Mouse (Mus musculus) heart, adult 18-20 months (tissue): ENCODE measurements around the gene Cnga2. TPM values are rescaled to one million over a fixed set of nuclear protein-coding genes. Genes with fewer than 3 reads are reported as not detected.

Source experiments
- DNase-seq, 2 experiments: peaks; one replicate each; pipeline ENCODE4 v3.0.0; 2021 to 2022; ENCODE audit warnings: mixed read lengths in 1 of 2
- long read RNA-seq, 2 experiments: library from polyadenylated mRNA; stranded (forward); transcript quantifications; one replicate each; pipeline ENCODE4 v2.0.0; 2021
- total RNA-seq, 2 experiments: library from RNA; stranded (reverse); gene quantifications; 2 replicates each; pipeline ENCODE4 v1.2.3; 2021

Cnga2 gene
- not detected for total RNA-seq
- long read RNA-seq, experiment 1: 0 reads
- long read RNA-seq, experiment 2: 0 reads

DNA sequence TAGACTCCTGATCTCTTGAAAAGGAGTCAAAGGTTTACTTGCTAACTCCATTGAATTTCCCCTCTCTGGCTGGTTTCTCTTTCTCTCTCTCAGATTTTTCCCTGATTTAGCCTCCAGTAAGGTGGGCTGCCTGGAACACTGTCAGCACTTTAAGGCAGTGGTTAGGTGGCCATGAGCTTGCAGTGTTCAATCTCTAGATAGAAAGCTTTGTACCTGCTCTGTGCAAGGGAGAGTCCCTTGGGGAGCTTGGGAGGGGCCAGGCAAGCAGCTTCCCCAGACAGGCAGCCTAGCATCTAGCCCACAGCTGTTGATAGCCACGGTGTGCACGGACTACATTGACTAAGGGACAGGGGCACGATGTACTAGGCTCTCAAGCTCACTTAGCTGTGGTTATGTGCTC lies at the start of gene Cnga2:
TSS of gene Cnga2 (plus strand) at position 301 of the 400 bp plus-strand sequence.
- DNase-seq: no peak

DNA sequence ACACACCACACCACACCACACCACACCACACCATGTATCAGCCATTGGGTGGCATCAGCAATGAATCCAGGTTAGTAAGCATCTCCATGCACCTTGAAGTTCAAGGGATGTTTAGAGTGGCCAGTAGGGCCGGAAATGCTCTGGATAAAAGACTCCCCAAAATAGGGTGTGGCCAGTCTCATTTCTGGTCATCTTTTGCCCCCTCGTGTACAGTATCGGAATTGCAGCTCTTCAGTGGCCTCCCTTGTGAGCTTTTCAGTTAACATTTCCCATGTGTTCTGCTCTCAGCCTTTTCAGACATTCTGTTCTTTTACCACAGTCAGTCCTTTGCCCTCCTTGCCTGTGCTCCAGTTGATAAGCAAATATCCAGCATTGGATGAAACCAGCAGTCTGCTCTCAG lies 45.0 kb upstream of the Cnga2 start:
- DNase-seq: peak; percentile 8 to 67

- no peak for DNase-seq
These were observed 33.3 kb upstream of the Cnga2 start for GRCm38 (mm10) chrX:71958366-71958765.

DNA sequence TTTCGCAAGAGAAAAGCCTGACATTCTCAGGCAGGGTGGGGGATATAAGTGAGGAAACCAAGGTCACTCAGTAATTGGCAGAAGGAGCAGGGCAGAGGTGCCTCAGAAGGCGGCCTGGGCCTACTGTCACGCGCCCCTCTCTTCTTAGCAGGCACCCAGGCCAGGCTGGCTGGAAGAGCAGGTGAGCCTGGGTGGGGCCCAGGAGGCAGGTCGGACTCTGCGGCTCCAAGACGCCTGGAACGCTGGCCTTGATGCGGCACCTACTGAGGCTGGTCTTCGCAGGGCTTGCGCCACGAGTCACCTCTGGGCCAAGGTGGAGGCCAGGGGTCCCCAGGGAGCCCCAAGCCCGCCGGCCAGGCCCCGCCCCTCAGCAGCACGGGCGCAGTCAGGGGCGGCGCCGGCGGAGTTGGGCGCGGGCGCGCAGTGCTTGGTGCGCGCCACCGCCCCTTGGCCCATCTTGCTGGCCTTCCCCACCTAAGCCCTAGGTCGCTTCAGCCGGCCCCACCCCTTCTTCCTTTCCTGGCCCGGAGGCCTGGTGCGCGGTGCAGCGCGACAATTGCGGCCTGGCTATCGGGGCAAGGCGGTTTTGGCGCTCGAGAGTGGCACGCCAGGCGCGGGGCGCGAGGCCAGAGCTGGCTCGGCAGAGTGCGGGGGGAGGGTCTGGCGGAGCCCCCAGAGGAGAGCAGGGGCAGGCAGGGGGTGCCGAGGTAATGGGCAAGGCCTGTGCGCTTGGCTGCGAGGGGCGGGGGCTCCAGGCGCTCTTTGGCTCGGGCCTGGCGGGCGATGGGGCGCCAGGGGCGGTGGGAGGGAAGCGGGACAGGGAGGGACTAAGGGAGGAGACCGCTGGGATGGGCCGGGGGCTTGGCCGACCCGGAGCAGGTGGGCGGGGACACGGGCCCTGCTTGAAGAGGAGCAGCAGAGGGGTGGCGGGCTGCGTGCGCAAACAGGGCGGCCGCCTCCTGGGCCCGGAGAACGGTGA lies 29.3 kb upstream of the Cnga2 start, which contains the start of gene Prrg3:
TSS of gene Prrg3 (plus strand) at position 552 of the 979 bp plus-strand sequence.
- DNase-seq: peak; percentile 33 to 43

- DNase-seq: no peak
These were observed 28.3 kb upstream of the Cnga2 start for GRCm38 (mm10) chrX:71963275-71963912.

- no peak for DNase-seq
These were observed 23.4 kb upstream of the Cnga2 start for GRCm38 (mm10) chrX:71968216-71968615.

DNA sequence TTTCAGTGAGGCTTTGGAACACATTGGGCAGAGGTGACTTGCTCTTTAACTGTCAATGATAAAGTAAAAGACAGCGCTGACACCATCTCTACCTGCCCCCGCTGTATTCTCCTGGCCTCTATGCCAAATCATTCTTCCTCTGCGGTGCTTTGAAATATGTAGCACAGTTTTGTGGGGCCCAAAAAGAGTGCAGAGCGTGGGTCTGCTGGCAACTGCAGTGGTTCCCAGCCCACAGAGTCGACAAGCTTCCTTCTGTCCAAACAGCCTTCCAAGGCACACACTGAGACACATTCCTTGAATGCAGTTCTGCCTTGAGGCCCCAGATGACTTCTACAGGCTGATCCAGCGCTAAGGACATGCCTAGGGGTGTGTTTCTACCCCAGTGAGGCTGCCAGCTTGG lies 22.8 kb upstream of the Cnga2 start:
- no peak for DNase-seq

DNA sequence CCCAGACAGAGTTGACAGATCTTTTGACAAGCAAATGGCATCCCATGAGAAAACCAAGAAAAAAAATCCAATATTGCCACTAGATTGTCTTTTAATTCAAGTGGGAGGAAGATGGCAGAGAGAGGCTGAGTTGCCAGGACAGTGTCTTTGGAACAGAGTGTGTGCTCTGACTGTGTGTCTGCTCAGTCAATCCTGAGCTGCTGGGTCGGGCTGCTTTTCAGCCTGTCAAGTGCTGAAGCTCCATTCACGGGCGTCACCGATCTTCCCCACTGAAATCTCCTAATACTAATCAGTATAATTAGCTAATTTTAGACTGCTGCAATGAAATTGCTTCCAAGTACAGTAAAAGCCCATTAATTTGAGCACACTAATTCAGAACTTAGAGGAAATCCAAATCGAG lies 20.3 kb upstream of the Cnga2 start:
- no peak for DNase-seq

DNA sequence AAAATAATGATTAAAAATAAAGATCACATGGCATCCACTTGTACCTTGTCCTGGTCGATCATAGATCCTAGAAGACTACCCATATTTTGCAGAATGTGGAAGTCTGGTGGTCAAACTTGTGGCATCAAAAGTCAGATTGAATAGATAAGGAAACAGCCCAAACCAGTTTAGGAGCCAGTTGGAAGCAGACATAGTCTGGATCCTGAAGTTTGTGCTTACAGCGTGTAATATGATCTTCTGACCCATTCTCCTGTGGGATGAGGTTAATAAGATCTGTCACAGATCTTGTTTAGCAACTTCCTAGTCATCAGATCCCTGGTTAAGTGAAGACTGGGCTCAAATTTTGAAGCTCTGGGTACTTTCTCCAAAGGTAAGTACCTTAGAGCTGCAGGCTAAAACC lies 19.0 kb upstream of the Cnga2 start, which contains the start of gene Fate1:
TSS of gene Fate1 (plus strand) at position 301 of the 400 bp plus-strand sequence.
- DNase-seq: no peak

DNA sequence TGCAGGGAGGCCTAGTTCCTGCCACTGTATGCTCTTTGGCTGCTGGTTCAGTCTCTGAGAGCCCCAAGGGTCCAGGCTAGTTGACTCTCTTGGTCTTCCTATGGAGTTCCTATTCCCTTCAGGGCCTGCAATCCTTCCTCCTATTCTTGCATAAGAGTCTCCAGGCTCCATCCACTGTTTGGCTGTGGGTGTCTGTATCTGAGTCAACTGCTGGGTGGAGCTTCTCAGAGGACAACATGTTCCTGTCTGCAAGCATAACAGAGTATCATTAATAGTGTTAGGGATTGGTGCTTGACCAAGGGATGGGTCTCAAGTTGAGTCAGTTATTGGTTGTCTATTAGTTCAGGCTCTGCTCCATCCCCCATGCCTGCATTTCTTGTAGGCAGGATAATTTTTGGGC lies 14.0 kb upstream of the Cnga2 start:
- DNase-seq: peak in 1 of 2 experiments; percentile 16

GRCm38 (mm10) chrX:71980443-71980842 lies 11.2 kb upstream of the Cnga2 start:
- peak in 1 of 2 experiments; percentile 23 for DNase-seq

- DNase-seq: no peak
These were observed 10.3 kb upstream of the Cnga2 start for GRCm38 (mm10) chrX:71981322-71981721.

GRCm38 (mm10) chrX:71983205-71983604 lies 8.4 kb upstream of the Cnga2 start:
- DNase-seq: no peak

- DNase-seq: peak in 1 of 2 experiments; percentile 46
These were observed 7.9 kb upstream of the Cnga2 start for GRCm38 (mm10) chrX:71983775-71984174.

DNA sequence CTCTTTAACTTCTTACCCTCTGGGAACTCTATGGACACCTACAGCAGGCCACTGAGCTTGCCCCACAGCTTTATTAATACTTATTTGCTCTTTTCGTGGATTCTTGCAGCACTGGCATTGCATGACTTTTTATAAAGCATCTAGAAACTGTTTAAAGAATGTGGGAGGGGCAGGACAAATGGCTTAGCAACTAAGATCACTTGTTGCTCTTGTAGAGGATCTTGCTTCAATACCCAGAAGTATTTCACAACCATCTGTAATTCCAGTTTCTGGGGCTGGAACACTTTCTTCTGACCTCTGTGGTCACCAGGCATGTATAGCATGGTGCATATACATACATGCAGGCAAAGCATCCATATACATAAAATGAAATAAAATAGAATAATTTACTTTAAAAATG lies 4.3 kb downstream of the Cnga2 start:
- no peak for DNase-seq

- no peak for DNase-seq
These were observed 18.3 kb downstream of the Cnga2 start for GRCm38 (mm10) chrX:72009930-72010329.

DNA sequence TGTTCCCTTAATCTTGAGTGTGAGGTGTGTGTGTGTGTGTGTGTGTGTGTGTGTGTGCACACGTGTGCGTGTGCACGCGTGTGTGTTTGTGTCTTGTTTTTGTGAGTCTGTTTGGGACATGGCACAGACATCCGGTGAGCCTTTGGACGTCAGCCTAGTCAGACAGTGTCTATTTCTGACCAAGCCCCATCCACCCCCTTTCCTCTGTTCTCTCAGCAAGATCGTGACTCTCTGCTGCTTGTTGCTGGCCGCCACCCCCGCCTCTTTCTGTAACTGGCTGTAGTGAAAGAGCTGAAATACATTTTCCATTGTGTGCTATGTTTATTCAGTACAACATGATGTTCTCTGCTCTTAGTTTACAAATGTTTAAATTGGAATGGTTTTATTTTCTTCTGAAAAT lies 20.6 kb downstream of the Cnga2 start:
- DNase-seq: peak; percentile 39 to 66

- DNase-seq: peak; percentile 34 to 73
These were observed 21.2 kb downstream of the Cnga2 start for GRCm38 (mm10) chrX:72012804-72013203.

DNA sequence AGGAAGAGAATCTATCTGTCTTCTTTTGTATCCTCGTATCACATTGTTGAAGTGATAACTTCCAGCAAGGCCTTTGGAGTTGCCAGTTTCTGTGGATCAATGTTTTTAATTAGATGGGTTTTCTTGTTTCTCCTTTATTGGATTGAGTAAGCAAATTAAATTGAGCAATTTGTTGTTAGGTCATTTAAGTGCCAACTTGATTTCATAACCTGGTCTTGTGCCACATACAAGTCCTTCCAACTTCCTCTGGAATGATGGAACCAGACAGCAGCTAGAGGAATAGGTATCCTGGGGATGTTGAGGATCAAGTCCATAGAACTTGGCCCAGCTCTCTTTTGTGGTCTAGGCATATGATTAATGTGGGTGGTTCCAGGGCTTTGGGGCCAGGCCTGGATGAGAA lies 30.6 kb downstream of the Cnga2 start:
- DNase-seq: no peak

DNA sequence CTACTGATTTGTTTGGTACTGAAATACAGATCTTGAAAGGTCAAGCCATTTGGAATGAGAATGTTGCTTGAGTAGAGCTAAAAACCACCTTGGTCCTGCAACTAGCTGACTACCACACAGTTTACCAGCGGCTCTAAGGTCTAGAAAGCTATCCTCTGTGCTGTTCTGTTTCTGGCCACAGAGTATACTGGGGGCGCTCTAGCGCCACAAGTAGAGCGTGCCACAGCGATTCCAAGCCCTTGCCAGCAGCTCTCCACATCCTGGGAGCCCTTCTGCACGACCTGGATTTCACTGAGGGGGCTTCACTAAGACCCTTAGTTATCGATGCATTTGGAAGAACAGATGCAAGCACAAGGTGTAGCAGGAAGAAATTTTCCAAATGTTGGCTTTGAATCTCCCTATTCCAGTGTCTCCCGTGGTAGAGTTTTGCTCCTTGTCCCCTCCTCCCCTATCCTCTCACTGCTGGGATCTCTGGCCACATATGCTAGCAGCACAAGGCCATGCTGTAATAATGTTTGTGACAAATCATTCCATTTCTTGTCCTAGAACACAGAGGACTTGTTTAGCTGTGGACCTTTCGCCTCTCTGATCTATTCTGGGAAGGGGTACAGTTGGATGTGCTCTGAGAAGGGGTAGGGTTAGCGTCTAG lies 31.2 kb downstream of the Cnga2 start:
- DNase-seq: peak in 1 of 2 experiments; percentile 6

GRCm38 (mm10) chrX:72023542-72023941 lies 31.9 kb downstream of the Cnga2 start:
- no peak for DNase-seq

- DNase-seq: peak; percentile 18 to 41
These were observed 52.4 kb downstream of the Cnga2 start for GRCm38 (mm10) chrX:72044056-72044455.

GRCm38 (mm10) chrX:72047918-72048317 lies 56.3 kb downstream of the Cnga2 start:
- DNase-seq: no peak
